Mouse (Mus musculus) cerebellum, adult 2 months (tissue): ENCODE results near the gene Kars.

Source experiments
- CTCF ChIP-seq: fragments of 200-500 bp; IDR thresholded peaks from 2 replicates; pipeline ENCODE4 v1.5.1; 2011; ENCODE audit warnings: low read depth, mild to moderate bottlenecking, control low read depth, low read length, moderate library complexity, borderline replicate concordance; ENCODE audit not compliant: insufficient read depth
- POLR2A ChIP-seq: fragments of 200-500 bp; IDR thresholded peaks from 2 replicates; pipeline ENCODE4 v1.6.1; 2011; ENCODE audit warnings: low read length, control low read depth, borderline replicate concordance; ENCODE audit not compliant: insufficient read depth

GRCm38 (mm10) chr8:111951936-111952335 lies 59.2 kb downstream of the Kars start:
- TF ChIP-seq CTCF (no peak), POLR2A (no peak)
